Mouse (Mus musculus) 416B (cell line): ENCODE data around the gene Smpd3.

Experiments used
- DNase-seq: peaks from one replicate; pipeline ENCODE4 v3.0.0; 2011; ENCODE audit warnings: low read depth

The Smpd3 gene

DNA sequence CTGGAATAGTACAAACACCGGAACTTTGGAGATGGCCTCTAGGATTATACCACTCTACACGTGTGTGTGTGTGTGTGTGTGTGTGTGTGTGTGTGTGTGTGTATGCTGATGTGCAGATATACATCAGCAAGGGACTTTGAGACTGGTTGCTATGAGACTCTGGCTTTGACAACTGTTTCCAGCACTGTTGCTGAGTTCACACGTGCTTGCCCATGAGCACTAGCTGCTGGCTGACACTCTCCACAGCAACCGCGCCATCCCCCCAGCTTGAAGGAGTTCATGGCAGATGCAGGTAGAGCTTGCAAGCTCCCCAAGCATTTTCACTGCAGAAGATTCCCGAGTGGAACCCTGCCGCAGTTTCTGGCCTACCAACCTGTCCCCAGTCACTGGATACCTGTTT, 48.3 kb downstream of the Smpd3 start:
- DNase-seq = no peak

DNA sequence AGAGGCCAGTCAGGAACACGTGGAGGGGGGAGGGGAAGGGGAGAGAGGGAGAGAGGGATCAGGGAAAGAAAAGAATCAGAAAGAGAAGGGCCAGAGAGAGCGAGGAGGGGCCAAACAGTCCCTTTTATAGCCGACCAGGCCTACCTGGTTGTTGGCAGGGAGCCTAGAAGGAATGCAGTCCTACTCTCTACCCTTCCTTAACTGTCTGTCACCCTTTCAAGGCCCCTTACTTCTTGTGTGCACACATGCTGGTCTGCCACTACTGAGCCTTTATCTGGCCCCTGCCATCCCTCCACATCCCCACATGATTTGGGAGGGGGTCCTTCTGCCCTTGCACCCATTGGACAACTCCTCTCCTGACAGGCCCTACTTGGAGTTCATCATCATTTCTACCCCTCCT, 49.1 kb downstream of the Smpd3 start:
- DNase-seq = no peak

DNA sequence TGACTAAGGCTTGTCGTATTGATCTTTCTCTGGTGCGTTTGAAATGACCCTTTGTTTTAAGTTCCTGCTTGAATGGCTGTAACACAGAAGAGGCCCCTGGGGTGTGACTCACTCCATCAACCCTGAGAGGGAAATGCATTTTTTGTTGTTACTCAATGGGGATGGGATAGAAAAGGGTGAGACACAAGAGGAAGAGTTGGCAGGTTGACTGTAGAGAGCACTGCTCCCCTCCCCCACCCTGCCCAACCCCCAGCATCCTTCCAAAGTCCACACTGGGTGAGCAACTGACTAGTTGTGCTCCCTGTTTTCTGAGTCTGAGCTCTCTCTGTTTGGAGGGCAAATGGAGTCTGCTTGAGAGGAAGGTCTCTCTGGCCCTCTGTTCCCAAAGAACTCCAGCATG, 50.3 kb downstream of the Smpd3 start:
- peak; percentile 21 for DNase-seq

DNA sequence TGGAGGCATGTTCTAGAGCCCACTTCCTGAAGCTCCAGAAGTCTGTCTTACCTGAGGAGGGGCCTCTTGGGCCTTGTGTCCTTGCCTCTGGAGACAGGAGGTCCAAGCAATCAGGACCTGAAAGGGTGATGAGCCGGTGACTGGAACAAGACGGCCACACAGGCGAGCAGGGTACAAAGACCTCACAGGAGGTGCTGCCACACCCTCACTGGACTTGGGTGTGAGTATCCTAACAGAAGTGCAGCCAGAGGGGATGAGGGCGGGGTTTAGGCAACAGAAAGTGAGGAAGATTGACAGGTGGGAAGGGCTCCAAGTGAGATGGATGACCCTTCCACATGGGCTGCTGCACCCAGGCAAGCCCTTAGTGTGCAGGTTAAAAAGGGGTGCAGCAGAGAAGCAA, 56.9 kb downstream of the Smpd3 start:
- no peak for DNase-seq

DNA sequence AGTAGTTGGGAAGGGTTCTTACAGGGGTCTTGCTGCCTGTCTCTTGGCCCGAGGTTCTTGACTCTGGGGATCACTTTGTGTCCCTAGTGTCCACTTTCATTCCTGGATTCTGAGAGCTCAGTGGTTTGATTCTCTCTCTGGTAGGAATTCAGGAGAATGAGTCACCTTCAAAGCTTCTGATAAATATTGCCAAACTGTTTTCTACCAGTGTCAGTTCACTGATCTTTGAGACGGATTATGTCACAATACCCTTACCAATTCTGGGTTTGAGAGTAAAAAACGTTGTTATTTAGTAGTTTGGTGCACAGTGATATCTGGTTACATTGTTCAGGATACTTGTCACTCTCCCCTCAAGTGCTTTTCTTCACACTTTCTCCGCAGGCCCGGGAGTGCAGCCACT, 57.6 kb downstream of the Smpd3 start:
- DNase-seq = peak; percentile 33

DNA sequence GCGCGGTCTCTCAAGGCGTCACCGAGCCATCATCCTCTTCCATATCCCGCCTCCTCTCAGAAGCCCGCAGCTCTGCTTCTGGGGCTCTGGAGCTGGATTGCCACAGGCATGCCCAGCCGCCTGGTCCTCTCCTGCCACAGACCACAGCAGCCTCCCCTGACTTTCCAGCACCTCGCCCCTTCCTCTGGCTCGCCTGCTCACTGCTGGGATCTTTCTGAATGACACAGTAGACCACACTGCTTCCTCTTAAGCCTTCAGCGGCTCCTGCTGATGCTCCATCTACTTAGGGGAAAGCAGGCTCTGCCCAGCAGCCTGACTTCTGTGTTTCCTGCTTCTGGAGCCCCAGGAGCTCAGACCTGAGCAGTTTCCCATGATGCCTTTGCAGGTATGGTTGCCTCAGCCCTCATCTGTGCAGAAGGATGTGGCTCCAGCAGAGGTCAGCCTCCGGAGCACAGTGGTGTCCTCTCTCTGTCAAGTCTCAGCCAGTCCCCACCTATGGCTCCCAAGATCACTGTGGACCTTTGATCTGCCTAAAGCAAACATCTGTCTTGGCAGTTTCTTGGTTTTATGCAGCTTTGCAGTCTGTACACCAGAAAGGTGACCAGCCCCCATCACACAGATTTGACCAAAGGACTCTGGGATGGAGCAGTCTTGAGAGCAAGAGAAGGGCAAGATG, 59.3 kb downstream of the Smpd3 start:
- DNase-seq = no peak

DNA sequence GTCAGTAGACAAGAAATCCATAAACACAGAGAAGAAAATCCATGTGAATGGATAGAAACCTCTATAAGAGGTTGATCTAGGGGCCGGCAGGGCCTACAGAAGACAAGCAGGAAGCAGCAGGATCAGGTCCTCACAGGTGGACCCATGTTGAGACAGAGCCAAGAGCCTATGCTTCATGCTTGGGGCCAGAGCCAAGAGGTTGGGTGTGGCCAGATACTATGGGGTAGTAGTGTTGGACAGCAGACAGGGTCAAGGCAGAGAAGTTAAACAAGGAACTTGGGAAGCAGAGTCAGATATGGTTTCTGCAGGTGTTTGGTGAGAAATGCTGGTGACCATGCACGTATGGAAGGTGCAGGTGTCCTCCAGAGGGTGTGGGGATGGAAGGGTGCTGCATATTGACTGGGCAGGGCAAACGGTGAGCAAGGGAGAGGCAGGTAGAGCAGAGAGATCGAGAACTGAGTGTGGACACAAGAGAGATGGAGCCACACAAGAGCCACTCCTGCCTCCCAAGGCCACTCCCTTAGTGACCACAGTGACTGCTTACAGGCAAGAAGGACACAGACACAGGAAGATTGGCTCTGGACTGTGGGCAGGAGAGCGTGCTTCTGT, 61.0 kb downstream of the Smpd3 start:
- no peak for DNase-seq

DNA sequence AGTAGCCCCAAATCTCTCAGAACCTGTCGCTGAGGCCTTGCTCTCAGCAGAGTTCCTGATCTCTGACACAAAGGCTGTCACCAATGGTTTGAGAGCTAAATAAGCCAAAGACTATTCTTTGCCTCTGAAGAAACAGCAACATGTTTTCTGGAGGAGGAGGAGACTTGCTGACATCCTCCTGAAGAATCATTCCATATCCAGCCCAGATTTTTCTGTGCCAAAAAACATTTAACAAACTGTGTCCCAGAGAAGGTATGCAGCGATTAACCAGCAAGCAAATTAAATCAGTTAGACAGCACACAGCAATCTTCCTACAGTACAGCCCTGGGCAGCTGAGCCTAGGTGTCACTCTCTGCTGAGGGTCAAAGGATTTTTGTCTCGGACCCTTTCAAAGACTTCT, 64.3 kb downstream of the Smpd3 start:
- DNase-seq = no peak

DNA sequence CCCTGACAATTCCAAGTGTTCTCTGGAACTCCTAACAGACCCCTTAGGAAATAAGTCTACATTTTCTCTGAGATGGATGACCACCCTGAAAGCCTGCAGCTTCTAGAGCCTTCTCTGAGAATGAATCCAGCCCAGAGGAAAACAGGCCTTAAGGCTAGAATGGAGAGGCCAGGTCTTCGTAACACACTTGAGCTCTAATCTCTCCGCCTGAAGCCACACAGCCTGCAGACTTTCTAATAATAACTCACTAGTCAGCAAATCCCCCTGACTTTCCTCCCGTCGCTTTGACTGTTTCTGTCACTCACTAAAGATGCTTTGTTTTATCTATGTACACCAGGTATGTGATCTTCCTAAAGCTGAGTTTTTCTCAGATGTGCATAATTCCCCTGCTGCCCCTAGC, 66.4 kb downstream of the Smpd3 start:
- DNase-seq = no peak

DNA sequence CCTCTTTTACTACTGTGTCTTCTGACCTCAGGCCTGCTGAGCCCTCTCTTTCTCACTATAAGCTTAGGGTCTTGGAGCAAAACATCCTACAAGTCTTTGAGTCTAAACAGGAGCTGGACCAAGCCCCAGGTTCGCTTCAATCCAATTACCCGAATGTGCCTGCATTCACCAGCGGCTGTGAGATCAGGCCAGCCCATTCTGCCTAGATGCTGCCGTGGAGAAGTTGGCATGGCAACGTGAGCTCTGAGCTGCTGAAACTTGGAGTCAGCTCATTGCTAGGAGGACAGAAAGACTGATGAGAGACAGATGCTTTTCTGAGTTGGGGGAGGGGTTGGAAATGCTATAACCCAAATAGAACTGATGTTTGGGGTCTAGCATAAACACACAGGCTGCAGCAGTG, 67.0 kb downstream of the Smpd3 start:
- DNase-seq = no peak

DNA sequence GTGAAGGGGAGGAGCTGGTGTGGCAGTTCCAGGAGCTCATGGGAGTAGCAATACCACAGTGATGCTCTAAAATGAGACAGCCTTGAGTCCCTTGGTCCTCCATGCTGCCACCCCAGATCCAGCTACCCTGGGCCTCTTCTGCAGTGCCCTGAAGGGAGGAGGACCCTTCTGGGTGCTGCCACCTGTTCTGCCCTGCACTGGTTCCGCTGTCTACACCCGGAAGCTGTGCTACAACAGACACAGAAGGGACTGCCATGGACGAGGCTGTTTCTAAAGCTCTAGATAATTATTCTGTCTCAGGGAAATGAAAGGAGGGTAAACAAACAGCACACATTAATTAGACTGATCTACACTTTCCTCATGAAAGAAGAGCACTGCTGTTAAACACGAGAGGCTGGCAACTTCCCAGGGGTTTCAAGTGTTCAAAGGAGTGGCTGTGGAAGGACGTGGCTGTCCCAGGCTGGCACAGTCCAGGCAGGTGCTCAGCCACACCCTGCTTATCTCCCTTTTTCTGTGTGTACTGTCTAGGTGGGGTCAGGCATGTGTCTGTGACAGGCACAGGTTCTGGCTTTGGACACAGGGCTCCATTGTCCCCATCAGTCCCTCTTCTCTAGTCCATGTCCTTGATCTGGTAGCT, 69.0 kb downstream of the Smpd3 start:
- no peak for DNase-seq

DNA sequence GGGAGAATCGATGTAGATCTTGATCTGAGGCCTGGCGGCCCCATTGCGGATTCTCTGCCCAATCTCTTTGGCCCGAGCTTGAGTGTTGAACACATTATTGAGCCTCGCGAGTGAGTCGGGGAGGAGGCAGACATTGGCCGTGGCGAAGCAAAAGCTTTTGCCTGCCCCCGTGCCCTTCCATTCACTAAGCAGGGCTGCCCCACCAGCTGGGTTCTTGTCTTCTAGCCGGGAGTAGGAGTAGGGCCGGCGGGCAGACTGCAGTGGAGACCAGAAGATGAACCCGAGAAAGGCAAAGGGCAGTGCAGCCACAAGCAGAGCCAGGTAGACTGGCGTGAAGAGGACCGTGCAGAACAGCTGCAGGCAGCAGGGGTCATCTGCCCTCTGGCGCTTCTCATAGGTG, 72.4 kb downstream of the Smpd3 start:
- no peak for DNase-seq

DNA sequence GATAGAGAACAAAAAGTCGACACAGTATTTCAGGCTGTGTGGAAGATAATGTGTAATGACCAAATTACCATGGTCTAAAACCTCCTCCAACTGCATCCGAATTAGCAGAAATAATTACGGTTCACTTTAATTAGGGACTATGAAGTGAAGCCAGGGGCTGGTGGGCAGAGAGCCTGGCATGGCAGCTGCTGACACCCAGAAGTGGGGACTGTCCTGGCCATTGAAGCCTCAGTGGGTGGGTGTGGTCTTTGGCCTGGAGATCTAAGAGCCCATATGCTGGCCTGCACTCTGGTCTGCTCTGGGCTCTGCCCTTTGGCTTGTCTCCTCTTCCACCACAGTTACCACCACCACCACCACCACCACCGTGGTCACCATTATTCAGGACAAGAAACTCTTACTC, 73.9 kb downstream of the Smpd3 start:
- DNase-seq = no peak

DNA sequence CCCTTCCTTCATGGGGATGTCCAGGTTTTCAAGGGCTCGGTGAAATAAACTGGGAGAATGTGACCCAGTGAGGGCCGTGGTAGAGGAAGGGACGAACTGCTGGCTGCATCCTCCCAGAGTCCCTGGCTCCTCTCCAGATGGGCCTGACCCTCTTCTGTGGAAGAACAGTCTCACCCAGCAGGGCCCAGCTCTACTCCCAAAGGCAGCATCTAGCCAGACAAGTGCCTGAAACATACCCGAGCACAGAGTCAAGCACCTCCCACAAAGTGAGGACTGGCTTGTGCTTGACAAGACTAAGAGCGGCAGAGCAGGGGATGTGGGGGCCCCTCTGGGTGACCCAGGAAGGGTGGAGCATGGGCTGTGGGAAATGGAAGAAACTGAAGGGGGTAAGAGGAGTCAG, 75.4 kb downstream of the Smpd3 start:
- no peak for DNase-seq

DNA sequence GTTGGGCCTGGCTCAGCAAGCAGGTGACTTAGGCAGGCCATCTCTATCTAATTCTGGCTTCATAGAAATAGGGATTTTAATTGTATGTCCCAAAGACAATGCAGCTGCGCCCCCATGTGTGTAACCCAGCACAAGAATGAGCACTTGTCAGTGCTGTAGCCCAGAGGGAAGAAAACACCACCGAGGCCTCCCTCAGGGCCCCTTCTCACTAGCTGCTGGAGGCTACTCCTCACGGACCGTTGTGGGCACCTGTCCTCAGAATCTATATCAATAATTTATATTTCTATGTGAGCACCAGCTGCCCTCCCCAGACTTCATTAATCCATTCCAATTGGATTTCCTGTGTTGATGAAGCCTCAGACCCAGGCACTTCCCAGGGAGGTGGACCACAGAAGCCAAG, 76.9 kb downstream of the Smpd3 start:
- DNase-seq = no peak

DNA sequence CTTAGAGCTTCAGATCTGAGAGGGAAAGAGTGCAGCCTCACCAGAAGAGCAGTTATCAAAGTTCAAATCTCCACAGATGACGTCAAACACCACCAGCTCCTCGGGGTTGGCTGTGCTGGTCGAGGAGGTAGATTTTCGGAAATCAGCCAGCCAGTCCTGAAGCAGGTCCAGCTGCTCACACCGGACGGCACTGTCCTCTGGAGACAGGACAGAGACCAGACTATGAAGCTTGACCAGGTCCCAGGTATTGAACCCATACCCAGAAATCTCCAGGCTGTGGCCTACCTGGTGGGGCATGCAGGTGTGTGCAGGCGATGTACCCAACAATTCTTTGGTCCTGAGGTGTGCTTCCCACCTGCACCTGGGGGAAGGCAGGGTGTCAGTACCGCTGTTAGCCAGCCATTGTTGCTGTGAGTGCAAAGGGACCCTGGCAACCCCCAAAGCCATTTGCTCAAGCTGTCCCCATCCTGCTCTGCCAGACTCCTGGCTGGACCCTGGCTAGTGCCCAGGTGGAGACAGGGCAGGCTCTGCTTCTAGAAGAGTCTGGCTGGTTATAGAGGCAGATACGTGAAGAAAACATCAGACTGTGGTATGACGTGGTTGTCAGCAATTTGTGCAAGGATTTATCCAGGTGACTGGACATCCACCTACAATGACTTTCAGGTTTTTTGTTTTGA, 78.1 kb downstream of the Smpd3 start:
- DNase-seq = no peak

DNA sequence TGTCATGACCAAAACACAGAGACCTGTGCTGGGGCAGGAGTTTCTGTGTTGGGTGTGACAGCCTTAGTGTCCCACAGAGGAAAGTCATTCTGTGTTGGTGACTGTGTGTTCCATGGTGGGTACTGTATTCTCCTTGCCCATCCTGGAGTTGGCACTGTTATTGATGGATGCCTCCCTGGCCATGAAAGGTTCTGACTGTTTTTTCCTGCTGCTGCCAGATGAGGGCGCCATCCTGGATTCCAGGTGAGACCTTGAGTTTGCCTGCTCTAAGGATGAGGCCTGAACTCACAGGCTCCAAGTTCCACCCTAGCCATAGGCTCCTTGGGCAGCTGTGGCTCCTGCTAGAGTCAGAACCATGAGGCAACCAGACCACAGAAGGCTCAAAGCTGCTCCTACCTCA, 79.6 kb downstream of the Smpd3 start:
- peak; percentile 16 for DNase-seq

DNA sequence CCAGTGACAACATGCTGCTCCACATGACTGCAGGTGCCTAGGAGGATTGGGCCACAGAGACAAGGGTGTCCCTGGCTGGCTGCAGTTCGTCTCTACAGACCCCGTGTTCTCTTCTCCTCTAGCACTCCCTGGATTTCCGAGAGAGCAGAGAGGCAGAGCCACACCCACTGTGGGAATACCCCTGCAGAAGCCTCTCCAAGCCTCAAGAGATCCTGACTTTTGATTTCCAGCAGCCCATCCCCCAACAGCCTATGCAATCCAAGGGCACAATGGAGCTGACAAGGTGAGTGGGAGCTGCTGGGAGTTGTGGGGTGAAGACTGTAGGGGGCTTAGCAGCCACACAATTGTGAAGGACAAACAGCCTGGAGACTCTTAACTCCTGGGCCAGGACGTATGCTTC, 87.6 kb downstream of the Smpd3 start:
- DNase-seq = no peak

DNA sequence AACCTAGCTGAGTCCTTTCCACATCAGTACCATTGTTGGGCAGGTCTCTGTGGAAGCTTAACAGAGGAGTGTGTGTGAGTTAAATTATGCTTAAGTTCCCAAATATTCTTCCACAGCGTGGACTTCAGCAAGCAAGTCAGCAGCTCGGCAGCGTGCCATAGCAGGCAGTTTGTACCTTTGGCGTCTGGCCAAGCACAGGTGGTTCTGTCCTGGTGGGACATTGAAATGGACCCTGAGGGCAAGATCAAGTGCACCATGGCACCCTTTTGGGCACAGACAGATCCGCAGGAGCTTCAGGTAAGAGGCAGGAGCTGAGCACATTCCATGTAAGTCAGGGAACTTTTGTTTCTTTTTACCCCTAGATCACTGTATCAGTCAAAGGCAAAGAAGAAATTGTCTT, 100.7 kb downstream of the Smpd3 start:
- no peak for DNase-seq

DNA sequence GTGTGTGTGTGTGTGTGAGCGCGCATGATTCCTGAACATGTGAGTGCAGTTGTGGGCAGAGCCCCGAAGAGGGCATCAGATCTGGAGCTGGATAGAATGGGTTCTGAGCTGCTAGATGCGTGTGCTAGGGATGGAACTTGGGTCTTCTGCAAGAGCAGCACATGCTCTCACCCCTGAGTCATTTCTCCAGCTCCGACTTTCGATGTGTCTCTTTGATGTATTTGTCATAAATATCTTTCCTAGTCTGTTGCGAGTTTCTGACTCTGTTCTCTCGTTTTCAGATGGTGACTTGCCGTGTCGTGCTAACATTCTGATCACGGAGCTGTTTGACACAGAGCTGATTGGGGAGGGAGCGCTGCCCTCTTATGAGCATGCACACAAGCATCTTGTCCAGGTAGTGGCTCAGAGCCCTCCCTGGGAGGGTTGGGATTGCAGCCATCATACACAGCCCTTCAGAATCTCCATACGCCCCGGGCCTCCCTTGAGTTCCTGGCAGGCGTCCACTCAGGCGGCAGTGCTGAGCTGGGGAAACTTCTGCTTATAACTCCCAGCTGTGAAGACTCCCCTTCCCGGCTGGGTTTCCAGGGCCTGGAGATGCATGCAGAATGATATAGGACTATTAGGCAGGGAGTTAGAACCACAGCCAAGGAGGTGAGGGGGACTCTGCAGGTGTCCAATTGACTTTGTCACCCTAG, 103.1 kb downstream of the Smpd3 start:
- no peak for DNase-seq

DNA sequence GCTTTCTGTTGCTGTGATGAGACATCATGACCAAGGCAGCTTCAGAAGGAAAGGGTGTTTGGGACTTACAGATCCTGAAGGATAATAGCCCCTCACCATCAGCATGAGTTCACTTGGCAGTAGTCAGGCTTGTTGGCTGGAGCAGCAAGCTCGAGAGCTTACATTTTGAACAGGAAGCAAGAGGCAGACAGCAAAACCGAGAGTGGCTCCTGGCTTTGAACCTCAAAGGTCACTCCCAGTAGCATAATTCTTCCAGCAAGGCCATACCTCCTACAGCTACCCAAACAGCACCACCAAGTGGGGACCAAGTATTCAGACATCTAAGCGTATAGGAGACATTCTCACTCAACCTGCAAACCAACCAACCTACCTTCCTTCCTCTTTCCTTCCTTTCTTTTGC, 105.0 kb downstream of the Smpd3 start:
- DNase-seq = peak; percentile 38

DNA sequence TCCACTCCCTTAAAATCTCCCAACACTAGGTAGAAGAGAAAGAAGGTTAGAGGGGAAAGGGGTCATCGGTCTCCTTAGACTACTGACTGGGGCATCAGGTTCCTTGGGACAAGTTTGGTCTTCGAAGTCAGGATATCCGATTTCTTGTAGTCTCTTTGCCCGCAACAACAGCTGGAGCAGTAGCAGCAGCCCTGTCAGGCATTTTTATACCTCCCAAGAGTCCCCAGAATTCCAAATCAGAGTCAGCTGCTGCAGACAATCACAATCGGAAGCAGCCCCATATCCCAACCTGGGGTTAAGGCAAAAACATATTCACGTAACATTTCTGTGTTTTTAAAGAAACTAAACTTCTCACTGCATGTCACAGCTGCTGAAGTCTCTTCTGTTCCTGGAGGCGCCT, 106.3 kb downstream of the Smpd3 start:
- no peak for DNase-seq

DNA sequence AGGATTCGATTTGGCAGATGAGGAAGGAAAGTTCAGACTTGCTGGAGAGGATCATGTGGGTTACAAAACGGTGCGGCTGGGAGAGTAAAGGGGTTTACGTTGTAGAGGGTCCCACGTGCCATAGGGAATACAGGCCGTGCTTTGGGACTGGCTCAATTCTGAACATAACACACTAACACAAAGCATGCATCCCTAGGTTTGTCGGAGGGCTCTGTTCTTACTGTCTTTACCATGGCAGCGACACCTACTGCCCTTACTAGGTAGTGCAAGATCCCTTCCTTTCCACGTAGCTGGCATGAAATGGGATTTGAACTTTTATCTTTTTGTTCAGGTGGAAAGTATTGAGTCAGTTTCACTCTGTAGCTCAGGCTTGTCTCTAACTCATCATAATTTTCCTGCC, 111.2 kb downstream of the Smpd3 start:
- DNase-seq = peak; percentile 65
